Mouse (Mus musculus) adrenal gland, postnatal 14 days (tissue): Measurements from ENCODE around the gene Cpeb4. TPM values are rescaled to one million over a fixed set of nuclear protein-coding genes. Genes with fewer than 3 reads are reported as not detected.
"Not testable (repeated sequence)": the region's sequence is repeated elsewhere in the genome, so short reads cannot be mapped to it uniquely, and the experiment has no call there.

Experiments
- DNase-seq: peaks from one replicate; pipeline ENCODE4 v3.0.0; 2021; ENCODE audit warnings: mixed read lengths
- long read RNA-seq, 2 experiments: library from polyadenylated mRNA; stranded (forward); transcript quantifications; one replicate each; pipeline ENCODE4 v2.0.0; 2021
- total RNA-seq: library from RNA; stranded (reverse); gene quantifications from 2 replicates; pipeline ENCODE4 v1.2.3, GENCODE M21; 2021

Gene Cpeb4
- total RNA-seq, result 93.1 and 152 TPM in 2 replicates
- long read RNA-seq, experiment 1, full-length matches to known transcripts, result 1 of 7 reads
- long read RNA-seq, experiment 1, partial matches to known transcripts, result 2 of 7 reads
- long read RNA-seq, experiment 1, other reads (novel, unspliced or antisense), result 4 of 7 reads
- long read RNA-seq, experiment 2, full-length matches to known transcripts, result 7 of 18 reads
- long read RNA-seq, experiment 2, partial matches to known transcripts, result 8 of 18 reads
- long read RNA-seq, experiment 2, other reads (novel, unspliced or antisense), result 3 of 18 reads

DNA sequence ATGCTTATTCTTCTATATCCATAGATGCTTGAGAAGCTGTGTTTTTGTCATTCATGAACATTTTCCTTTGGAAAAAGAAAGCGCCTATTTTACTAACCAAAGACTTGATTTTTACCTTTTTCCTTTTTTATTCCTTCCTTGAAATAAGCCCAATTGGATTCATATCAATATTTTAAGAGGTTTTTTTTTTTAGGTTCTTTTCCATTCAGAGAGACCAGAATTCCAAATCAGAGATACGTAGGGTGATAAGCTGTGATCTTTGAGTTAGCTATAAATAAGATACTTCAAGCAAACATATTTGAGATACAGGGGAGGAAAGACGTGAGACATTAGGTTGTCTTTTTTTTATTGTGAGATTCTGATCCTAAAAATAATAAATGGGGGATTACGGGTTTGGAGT lies at the start of gene Cpeb4:
TSS of gene Cpeb4 (plus strand) at position 301 of the 400 bp plus-strand sequence.
- DNase-seq, result no peak

DNA sequence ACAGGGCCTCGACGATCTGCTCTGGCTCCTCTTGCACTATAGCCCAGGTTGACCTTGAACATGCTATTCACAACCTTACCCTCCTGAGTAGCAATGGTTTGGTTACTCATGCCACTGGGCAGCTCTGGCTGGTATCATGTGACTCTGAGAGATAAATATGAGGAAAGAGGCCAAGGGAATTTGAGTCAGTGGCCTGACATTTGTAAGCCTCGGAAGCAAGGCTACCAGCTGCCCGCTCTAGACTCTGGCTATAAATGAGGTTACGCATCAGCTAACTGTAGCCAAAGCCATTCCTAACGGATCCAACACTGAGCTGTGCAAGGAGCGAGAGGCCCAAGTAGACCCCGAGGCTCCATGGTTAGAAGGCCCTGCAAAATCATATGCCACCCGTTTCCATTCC lies 49.5 kb upstream of the Cpeb4 start:
- peak; percentile 66 for DNase-seq

DNA sequence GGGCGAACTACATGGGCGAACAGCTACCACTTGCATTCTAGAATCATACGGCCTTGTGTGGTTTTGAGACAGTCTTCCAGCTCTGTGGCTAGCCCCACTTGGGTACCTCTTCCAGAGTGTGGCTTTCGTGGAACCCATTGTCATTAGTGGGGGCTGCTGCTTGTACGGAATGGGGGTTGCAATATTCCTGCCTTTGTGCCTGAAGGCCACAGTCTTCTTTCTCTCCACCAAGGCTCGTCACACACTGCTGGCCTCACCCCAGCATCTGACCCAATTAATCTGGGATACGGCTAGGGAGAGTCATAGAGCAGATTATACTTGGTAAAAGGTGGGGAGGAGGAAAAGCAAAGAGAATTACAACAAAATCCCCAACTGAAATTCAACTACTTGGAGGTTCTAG lies 48.5 kb upstream of the Cpeb4 start:
- DNase-seq, result peak; percentile 57

DNA sequence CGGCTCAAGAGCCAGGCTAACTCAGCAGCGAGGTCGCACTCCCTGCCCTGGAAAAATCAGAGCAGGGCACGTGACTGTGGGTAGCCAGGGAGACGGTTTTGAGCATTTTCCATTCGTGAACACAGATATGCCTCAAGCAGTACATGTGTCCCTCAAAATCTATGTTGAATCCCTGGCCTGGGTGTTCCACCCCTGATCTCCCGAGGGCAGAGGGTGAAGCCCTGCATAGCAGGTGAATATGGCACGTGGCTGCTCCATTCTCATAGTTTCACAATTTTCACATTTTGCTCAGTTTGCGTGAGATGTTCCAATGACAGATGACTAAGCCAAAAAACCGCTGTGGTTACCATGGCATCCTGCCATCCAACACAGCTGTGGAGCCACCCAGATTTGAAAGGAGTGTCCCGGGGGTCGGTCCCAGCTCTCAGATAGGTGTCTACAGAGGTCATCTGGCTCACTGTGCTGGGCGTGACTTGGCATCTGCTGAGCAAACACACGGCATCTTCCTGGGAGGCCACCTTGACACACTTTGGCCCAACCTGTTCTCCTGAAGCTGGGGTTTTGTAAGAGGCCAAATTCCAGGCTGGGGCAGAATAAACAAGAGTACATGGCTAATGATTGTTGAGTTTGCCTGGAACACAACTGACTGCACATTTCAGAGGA lies 47.4 kb upstream of the Cpeb4 start:
- peak; percentile 84 for DNase-seq

DNA sequence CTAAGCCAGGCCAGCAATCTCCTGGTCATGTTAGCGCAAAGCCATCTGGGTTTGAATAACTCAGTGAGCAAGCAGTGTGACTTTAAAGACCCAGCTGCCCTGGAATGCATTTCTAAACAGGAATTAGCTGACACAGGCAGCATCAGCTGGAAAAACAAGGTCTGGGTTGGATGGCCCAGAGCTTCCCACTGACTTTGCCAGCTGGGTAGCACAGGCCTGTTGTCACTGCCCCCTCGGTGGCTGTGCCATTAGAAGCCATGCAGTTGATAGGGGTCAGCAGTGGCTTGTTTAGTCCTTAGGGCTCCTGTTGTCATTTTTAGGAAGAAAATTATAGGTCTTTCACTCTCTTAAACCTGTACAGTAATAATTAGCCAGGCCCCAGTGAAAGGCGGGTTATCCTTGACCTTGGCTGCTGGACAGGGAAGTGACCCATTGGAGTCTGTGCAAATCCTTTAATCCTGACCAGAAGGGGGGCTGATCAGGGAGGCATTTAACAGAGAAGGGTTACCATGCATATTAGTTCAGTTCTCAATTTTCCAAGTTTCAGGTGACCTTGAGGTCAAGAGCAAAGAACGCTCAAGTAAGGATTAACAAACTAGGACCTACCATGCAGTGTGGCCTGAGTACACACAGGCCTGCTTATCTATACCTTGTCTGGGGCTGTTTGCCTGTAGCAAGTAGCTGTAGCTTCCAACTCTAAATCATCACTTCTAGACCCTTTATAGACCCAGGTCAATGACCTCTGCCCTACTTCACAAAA lies 43.8 kb upstream of the Cpeb4 start:
- DNase-seq, result no peak

DNA sequence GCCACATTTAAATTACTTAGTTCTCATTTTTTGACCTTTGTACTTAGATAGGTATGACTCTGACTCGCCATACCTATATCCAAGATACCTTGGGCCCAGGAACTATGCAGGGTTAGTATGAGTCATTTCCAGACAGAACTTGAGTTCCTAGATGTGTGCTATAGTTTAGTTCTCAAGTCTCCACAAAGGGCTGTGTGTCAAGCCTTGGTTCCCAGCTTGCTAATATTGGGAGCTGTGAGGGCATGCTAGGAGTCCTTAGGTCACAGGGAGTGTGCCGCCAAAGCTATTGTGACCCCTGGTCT lies 43.3 kb upstream of the Cpeb4 start:
- DNase-seq, result no peak

DNA sequence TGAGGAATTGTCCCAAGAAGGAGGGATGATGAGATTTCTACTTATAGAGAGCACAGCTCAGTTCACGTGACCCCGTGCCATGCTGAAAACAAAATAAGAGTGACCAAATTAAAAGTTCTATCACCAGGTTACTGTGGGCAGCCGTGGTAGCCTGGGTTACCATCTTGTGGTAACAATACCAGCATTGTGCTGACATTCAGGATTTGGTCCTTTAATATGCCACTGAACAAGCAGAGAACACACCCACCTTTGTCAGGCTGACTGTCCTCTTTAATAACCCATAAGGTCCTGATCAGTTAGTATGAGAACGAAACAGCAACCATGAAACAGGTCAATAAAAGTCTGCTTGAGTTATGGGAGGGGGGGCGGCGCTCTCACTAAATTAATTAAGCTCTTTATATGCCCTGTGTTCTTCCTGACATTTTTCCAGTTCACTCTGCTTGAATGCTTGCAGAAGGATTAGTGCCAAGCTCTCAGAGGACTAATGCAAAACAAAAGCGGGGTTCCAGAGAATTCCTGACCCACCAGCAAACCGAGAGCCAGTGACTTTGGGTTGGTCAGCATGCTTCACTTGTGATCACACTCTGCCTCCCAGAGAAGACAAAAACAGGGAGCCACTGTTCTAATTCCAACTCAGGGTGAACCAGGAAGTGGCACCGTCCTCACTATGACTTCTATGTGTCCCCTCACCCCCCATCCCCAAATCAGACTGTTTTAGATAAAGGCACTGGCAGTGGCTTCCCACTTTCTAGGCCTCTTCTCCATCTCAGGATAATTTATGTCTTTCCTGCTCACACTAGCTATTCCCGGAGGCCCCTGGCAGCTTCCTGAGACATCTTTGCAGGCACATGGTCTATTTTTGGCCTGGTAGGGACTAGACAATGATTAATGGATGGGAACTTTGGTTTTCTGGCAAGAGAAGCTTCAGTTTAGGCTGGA lies 41.5 kb upstream of the Cpeb4 start:
- peak; percentile 49 for DNase-seq

DNA sequence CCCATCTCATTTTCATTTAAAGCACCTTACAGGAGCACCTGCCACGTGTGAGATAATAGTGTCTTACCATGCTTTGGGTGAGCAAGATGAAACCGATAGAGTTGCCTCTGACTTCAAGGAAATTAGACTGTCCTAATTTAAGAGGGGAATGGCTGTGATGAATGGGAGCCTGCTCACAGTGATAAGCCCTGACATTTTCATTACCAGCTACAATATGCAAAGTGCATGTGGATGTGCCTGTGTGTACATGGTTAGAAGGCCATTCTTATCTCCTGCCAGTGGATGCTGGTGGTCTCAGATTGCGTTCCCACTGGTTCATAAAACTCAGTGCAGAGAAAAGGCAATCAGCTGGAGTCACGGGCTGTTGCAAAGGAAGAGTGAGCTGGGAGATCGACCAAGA lies 40.6 kb upstream of the Cpeb4 start:
- no peak for DNase-seq

DNA sequence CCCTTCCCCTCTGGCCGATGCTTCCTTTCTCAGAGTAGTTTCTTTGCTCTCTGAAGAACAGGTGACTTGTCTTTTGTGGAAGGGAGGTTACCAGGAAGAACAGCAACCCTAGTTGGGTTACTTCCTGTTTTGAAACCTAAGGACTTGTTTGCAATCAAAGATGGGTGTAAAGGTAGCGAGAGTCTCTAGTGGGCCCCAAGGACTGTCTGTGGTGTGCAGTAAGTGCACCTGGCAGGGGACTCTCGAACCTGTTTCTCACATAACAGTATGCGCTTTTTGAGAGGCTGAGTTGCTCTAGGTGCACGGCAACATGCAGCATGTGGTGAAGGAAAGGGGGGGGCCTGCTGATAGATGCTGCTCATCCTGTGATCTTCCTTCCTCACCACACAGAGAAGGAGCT lies 40.0 kb upstream of the Cpeb4 start:
- no peak for DNase-seq

DNA sequence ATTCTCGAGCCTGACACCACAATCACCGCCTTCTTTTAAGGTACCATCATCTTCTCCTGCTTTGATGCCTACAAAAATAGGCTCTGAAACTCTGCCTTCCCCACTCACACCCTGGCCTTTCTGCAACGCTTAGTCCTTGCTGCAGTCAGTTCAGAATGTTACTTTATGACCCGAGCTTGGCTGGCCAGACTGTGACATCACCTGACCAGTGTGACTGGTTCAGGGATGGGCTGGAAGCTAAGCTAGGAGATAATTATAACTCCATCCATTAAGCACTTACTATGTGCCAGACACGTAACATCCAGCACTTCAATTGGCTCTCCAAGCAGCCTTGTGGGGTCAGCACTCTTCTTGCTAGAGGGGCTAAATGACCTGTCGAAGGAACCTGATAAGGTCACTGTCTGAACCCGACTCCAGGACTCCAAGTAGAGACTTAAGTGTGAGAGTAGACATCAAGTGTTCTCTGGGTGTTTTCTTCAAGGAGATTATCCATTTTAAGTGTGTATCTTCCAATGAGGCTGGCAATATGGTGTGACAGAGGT lies 39.5 kb upstream of the Cpeb4 start:
- DNase-seq, result no peak

DNA sequence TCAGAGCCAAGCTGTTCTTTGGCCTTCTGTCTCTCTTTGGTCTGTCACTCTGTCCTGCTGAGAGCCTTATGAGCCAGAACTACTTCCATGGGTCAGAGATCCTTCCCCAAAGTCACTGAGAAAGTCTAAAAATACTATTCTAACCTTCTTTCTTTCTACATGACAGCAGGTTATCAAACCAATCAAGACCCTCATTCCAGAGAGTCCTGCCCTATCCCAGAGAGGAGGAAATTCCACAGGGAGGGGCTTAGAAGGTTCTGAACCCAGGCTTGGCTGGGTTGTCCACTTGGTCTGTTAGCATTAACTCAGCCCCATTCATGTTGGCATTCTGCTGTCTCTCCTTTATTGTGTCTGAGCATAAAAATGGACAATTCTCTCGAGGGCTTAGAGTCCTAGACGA lies 38.5 kb upstream of the Cpeb4 start:
- DNase-seq, result no peak

DNA sequence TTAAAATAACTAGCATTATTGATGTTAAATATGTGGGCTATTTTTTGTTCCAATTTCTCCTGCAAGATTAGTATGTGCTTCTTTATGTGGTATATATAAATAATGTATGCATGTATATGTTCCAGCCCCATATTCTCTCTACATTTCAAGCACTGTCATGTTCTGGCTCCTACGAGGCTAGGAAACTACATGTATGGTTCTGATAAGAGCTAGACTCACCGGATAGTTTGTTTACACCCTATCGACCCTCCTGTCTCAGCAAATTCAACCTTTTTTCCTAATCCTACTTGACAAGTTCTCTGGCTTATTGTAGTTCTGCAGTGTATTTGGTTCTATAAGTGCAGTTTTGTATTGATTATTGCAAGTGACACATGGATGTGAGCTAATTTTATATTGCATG lies 36.7 kb upstream of the Cpeb4 start:
- no peak for DNase-seq

DNA sequence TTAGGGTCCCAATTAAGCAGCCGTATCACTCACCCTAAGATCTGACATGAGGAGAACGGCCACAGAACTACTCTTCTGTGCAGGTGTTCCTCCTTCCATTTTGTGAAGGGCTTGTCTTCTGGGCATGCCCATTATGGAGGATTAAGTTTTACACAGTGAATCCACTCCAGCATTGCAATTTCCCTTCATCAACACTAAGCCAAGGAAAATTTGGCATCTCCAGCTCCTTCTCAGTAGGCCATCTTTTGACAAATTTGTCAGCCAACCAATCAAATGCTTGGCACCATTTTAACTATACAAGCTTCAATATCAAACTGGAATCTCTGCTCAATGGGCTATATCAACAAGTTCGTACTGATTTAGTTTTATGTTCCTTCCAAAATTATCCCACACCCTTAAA lies 34.8 kb upstream of the Cpeb4 start:
- no peak for DNase-seq

DNA sequence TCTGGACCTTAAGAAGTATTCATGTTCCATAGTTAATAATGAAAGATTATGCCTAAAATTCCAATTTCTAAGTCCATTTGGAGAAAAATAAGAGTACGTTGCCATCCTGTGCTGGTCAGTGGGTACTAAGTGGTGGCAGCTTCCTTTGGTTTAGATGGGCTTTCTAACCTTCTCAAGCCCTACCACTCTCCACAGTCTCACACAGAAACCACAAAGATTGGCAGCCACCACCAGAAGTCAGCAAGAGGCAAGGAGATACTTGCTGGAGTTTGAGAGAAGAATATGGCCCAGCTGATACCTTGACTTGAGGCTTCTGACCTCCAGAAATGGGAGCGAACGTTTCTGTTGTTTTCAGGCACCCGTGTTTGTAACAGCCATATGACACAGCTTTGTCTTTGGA lies 34.3 kb upstream of the Cpeb4 start:
- no peak for DNase-seq

DNA sequence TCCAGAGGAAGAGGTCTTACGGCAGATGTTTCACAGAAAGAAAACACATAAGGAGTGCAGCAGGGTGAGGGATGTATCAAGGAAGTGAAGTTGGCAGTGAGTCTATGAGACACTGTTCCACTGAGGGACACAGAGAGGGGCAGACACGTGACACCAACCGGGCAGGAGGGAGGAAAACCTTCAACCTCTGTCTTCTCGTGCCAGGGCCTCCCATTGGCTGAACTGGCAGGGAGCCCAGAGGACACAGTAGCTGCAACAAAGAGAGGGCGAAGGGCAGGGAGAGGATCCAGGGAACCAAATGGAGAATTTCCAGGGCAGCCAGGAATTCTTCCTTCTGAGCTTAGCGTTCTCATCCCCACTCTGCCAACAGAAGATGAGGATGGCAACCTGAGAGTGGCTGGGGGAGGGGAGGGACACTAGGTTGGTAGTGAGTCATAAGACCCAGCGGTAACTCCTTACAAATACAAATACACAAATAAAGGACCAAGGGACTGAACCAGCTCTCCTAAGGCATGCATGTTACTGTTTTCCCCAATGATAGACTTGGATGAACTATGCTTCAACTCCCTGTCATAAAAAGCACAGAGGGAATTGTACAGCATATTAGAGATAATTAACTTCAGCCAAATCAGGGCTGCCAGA lies 33.4 kb upstream of the Cpeb4 start:
- DNase-seq, result peak; percentile 94

DNA sequence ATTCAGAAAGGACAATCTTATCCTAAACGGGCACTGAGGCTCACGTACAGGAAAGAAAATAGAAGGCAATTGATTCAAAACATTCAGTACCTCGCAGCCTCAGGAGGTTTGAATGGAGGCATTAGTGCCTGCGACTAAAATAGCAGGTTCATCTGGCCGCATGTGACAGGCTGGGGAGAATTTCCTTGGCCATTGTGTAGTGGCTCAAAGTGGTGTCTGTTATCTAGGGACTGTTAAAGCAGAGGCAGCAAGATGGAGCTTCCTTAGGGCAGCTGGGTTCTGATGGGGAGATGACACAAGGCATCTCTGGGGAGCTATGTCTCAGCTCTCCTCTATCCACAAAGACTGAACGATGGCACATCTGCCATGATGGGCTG lies 32.9 kb upstream of the Cpeb4 start:
- DNase-seq, result no peak

DNA sequence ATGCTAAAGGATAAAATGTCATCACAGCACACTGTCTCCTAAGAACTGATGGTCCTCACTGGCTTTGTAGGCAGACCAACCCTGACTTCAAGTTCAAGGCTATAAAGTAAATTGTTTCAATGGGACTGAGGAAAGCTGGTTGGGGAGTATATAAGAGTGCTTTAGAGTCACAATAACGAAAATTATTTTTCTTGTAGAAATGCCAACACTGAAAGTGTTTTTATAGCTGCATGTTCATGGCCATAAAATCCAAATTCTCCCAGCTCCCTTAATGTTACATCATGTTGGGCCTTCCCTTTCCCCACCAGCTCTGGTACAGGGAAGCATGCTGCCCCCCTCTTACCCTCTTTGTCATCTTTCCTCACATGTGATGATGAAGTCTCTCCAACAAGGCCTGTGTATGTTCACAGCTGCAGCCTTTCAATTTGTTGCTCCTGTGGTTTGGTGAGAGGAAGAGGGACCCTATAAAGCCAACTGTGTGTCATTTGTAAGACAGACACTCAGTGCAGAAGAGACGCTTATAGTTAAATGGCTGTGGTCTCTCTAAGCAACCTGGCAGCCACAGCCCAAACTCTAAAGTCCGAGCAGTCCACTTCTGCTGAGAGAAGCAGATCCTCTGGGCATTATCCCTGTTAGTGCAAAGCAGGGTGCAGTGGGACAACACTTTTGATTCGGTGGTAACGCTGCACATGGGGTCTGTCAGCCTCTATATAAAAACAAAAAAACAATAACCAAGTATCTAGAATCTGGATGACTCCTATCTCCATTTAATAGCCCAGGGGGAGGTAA lies 29.6 kb upstream of the Cpeb4 start:
- no peak for DNase-seq

DNA sequence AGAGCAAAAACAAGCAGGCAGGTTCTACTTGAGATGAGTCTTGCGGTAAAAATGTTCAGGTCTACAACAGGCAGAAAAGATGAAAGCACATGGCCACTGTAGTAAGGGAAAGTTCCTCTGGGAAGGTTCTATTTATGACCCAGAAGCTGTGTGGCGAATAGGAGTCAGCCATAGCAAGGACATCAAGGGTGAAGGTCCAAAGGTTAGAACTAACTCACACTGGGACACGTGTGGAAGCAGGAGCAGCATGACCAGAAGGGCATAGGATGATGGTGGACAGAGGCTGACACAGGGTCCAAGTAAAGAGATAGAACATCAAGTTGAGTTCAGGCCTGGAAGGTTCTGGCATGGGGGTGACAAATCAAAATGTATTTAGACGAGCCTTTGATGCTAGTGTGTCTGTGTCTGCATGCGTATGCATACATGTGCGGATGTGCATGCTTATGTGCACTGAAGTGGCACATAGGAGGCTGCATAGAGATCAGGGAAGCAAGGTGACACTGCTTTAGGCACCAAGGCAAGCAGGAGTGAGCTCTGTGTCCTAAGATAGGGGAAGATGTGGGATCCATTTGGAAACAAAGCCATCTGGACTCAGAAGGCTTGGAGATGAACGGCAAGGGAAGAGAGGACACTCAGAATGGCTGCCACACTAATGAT lies 28.7 kb upstream of the Cpeb4 start:
- DNase-seq, result no peak

DNA sequence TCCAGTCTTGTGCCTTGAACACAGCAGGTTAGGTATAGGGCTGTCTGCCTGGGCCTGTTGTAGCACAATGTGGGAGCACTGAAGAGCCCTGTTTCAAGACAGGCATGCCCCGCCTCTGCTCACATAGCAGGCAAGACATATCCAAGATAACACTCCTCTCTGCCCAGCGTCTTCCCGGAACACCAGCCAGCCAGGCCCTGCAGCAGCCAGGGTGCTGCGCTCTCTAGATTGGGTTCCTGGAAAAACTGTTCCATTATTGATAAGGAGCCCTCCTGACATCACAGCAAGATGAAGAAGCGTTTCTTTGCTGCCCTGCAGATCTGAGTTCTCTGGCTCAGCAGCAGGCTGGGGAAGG lies 28.2 kb upstream of the Cpeb4 start:
- no peak for DNase-seq

DNA sequence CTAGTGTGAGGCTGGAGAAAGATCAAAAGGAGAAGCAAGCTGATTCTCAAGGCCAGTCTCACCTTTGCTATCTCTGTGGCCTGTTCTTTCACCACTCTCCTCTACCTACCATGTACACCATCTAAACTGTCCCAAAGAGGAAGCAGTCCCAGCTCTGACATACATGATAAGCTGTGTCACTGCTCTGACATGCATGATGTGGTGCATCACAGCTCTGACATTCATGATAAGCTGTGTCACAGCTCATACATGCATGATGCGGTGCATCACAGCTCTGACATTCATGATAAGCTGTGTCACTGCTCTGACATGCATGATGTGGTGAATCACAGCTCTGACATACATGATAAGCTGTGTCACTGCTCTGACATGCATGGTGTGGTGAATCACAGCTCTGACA lies 26.9 kb upstream of the Cpeb4 start:
- DNase-seq, result not testable (repeated sequence)
